Mouse (Mus musculus) ZHBTc4 (cell line): ENCODE data around the gene Ccdc62.

Source experiments
- DNase-seq: peaks from one replicate; pipeline ENCODE4 v3.0.0-alpha.2; 2011; ENCODE audit warnings: low read depth, low spot score

Ccdc62 gene

DNA sequence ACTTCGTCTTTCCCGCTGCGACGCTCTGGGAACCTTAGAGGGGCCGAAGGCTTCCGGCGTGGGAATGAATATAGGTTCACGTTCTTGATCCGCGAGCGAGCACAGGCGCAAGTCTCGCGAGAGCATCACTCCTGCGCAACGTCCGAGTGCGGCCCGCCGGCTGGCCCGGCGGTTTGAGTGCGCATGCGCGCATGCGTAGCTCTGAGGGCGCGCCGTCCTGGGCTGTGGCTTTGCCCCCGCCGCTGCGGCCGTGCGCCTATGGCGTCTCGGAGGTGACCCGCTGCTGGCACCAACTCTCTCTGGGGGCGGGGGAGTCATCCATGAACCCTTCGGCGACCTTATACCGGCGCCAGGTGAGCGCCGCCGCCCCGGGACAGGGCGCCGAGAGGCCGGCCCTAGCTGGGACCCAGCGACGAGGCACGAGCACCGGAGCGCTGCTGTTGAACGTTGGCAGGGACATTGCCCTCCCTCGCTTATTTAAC lies at the start of gene Ccdc62:
Gene Ccdc62, plus strand, starts transcription at position 172 of the 482 bp plus-strand sequence.
- DNase-seq, result peak; percentile 98

GRCm38 (mm10) chr5:123880778-123881177 lies 49.7 kb upstream of the Ccdc62 start:
- peak; percentile 66 for DNase-seq

GRCm38 (mm10) chr5:123883891-123884290 lies 46.6 kb upstream of the Ccdc62 start:
- DNase-seq, result no peak

GRCm38 (mm10) chr5:123884332-123884731 lies 46.1 kb upstream of the Ccdc62 start:
- no peak for DNase-seq

- DNase-seq, result no peak
Observed at GRCm38 (mm10) chr5:123886365-123886764, 44.1 kb upstream of the Ccdc62 start.

- DNase-seq, result no peak
Observed at GRCm38 (mm10) chr5:123890312-123890711, 40.2 kb upstream of the Ccdc62 start.

DNA sequence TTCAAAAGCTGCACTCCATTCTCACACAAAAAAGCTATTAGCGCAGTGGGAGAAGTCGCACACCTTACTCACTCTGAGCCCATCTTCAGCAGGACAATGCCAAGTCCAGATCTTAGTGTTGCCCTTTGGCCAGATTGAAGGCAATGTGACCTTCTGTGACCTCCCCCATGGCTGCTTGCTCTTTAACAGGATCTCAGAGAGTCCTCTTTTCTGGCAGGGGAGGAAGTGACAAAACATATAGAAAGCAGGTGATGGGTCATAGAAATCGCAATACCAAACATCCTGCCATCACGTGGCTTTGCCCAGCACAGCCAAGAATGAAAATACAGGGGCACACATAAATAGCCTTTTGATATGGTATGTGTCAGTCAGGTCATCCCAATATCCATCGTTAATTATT lies 39.5 kb upstream of the Ccdc62 start:
- no peak for DNase-seq

DNA sequence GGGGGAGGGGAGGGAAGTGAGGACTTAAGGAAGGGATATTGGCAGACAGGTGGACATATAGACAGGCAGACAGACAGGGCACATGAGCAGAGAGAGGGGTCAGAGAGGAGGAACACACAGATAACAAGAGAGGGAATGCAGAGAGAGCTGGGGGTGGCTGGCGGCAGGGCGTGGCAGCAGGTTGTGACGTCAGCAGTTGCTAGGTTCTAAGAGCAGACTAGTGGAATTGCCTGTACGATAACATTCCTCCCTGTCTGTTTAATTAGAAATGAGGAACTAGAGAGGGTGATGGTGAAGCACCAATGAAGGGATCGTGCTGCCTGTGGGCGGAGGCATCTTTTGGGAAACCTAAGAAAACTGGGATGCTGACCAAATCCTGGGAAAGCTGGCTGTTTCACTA lies 38.8 kb upstream of the Ccdc62 start:
- DNase-seq, result peak; percentile 55

DNA sequence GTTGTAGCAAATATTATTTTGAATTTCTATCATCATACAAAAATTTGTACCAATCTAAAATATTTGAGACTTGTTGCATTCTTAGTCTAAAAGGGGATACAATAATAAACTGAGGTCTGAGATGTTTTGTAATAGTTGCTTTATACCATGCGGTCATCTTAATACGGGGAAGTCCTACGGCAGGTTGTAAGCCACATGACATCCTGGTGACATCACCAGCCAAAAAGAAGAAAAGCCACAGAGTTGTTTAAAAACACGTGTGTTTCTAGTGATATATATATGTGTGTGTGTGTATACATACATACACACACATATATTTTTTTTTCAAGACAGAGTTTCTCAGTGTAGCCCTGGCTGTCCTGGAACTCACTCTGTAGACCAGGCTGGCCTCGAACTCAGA lies 37.0 kb upstream of the Ccdc62 start:
- DNase-seq, result no peak

- no peak for DNase-seq
Observed at GRCm38 (mm10) chr5:123896395-123896794, 34.1 kb upstream of the Ccdc62 start.

GRCm38 (mm10) chr5:123897352-123897751 lies 33.1 kb upstream of the Ccdc62 start:
- no peak for DNase-seq

DNA sequence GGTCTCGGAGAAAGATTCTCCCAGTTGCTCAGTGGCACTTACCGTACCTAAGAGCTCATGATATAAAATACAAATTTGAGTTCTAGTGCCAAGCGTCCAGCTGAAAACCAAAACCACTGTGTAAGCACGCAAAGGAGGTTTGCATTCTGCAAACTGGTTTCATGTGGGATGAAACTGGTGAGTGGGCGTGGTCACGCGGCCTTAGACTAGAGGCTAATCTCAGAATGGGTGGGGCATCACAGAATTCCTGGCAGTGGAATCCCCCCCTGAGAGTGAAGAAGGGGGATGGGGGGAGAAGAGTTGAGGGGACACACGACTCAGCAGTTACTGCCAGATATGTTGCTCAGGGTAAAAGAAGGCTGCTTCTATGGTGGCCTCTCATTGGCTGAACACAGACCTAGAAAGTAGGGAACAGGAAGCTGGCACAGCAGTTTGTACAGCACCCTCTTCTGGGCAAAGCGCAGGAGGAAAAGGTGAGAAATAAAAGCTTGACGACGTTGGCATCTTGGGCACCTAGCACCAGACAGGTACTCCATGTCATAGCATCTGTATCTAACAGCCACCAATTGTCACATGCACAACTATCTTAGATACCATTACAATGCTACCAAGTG lies 26.3 kb upstream of the Ccdc62 start:
- DNase-seq, result peak; percentile 52

DNA sequence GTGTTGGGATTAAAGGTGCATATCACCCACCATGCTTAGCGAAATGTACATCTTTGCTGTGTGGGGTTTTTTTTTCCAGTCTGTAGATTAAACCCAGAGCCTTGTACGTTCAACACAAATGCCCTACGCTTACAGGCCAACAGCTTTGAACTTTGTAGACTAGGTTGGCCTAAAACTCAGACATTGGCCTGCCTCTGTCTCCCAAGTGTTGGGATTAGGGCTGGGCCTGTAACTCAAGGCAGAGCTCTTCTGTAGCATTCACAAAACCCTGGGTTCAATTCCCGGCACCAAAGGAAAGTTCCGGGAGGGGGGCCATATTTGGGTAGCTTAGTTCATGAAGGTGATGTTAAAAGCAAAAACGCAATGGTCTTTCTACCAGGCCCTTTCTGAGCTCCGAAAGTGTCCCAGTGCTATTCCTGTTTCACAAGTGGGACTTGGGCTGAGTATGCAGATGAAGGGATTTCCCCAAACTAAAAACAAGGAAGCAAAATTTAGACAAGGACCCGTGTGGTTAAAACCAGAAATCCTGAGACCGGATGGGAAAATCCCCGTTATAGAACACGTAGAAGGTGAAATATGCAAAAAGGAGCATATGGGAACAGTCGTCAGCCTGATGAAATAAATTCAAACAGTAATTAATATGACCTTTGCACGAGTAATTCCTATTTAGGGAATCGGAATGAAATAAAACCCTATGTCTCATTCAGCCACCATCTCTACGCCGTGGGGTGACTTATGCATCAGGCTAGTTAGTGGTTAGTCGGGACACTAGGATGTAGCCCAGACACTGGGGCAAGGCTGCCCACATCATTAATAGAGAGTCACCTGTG lies 24.1 kb upstream of the Ccdc62 start:
- DNase-seq, result no peak

DNA sequence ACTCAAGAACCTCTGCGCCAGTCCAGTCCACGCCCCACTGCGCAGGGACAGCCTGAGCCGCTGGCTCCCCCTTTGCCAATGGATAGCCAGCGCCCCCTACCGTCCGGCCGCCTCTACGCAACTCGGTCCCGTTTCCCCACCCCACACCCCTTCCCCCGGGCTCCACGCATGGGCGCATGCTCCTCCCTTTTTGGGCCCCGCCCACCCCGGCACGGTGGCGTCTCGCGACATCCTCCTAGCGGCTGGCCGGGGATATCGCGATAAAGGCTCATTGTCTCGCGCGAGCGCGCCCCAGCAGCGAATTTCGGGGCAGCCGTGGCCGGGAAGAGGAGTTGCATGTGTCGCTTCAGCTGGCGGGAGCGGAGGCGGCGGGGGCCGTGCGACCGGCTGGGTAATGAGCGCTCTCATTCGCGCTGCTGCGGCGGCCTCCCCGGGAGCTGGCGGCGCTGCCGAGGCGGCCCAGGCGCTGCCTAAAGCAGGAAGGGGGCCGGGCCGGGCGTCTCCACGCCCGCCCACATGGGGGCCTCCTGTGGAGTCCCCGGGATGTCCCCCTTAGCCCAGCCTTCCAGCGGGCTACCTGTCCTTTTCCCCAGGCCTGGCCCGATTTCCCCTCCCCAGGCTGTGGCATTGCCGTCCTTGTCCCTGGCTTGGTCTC lies 23.4 kb upstream of the Ccdc62 start, which contains the start of gene Denr:
Gene Denr, plus strand, starts transcription at position 200 of the 655 bp plus-strand sequence.
- DNase-seq, result peak; percentile 98

DNA sequence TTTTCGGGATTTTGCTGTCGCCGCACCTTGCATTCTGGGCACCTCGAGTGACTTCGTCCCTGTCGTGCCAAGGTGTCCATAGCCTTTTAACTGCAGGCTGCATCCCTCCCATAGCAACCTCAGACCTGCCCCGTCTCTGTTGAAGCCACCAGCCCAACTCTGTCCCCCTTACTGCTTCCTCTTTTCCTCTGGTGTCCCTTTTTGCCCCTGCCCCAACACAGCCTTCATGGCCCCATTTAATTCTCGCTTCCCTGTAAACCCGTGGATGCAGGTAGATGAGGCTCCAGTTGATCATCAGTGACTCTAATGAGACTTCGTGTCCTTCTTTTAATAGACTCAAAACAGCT lies 22.9 kb upstream of the Ccdc62 start:
- DNase-seq, result no peak

GRCm38 (mm10) chr5:123914852-123915251 lies 15.6 kb upstream of the Ccdc62 start:
- no peak for DNase-seq

- no peak for DNase-seq
Observed at GRCm38 (mm10) chr5:123922112-123922511, 8.4 kb upstream of the Ccdc62 start.

DNA sequence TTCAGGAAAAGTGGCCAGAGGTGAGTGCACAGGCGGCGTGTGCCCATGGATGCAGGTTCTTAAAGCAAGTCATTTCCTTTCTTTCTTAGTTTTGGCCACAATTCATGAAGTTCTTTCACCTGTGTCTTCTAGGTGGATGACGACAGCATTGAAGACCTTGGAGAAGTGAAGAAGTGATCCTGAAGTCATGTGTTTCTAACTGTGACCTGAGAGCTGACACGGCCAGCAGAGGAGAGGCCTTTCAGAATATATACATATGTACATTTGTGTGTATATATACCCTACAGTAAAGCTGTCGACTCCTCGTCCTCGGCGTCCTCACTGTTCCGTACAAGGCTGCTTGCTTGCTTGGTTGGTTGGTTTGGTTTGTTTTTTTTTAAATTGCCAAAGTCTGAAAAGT lies 3.4 kb upstream of the Ccdc62 start, which contains the start of gene Gm43518:
Gene Gm43518, plus strand, starts transcription at position 301 of the 400 bp plus-strand sequence.
- no peak for DNase-seq

GRCm38 (mm10) chr5:123931131-123931530 lies 652 bp downstream of the Ccdc62 start:
- no peak for DNase-seq

GRCm38 (mm10) chr5:123932927-123933326 lies 2.4 kb downstream of the Ccdc62 start:
- DNase-seq, result no peak

GRCm38 (mm10) chr5:123933556-123933955 lies 3.1 kb downstream of the Ccdc62 start:
- DNase-seq, result peak; percentile 42

DNA sequence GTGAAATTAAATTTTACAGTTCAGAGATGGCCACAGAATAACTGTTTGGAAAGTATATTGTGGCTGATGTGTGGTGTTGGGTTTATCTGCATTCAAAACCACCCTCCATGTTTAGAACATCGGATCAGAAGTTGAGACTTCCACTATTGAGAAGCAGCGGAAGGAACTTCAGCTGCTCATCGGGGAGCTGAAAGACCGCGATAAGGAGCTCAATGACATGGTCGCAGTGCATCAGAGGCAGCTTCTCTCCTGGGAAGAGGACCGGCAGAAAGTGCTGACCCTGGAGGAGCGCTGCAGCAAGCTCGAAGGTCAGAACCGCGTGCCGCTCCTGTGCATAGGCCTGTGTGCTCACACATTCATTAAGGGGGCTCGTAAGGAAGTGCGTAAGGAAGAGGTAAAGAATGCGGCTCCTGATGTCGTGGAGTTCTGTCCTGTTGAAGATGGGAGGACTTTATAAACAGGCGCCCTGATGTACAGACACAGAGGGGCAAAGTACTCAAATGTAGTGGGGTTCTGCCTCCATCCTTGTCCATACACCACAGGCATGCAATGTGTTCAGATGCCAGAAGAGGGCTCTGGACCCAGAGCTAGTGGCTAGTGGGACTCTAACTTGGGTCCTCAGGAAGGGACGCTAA lies 3.6 kb downstream of the Ccdc62 start:
- DNase-seq, result peak; percentile 80
